Mouse (Mus musculus): ENCODE results near the gene Itgb2. TPM values are rescaled to one million over a fixed set of nuclear protein-coding genes. Genes with fewer than 3 reads are reported as not detected.

Itgb2 gene
- polyA plus RNA-seq, 1 experiment from 2014 or later, result 1.3 TPM

DNA sequence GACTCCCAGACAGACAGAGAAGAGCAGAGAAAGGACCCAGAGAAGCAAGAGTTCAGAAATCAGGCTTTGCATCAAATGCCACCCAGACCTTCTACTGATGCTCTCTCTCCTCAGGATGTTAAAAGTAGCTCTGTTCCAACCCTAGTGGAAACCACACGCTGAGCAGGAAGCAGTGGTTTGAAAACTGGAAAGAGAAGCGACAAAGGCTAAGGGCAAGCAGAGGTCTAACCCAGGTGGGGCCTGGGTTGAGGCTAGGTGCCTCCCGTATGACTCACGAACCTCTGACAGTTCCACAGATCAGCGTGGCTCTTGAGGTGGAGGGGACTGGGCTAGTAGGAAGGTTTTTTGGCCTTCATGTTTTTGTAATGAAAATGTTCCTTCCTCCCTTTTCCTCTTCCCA, 9.6 kb upstream of the Itgb2 start:
- Histone ChIP-seq H3K9me3 (no peaks in the 10 kb centered on the region), H3K4me3 (no peak overlapping the region), H3K27me3 (replicated peaks; ENCODE audit: low read depth, poor library complexity, severe bottlenecking) (peaks cover 24% of the 10 kb centered on the region; the same call in 1 of the 2 replicates), H3K4me1 (peaks cover 30% of the 10 kb centered on the region), H3K36me3 (replicated peaks) (no peaks in the 10 kb centered on the region), H3K27ac (replicated peaks) (no peak overlapping the region)
- 91% methylated on average over 5 of the region's 5 CpGs for WGBS
- no peak for DNase-seq (ENCODE audit: low spot score)

DNA sequence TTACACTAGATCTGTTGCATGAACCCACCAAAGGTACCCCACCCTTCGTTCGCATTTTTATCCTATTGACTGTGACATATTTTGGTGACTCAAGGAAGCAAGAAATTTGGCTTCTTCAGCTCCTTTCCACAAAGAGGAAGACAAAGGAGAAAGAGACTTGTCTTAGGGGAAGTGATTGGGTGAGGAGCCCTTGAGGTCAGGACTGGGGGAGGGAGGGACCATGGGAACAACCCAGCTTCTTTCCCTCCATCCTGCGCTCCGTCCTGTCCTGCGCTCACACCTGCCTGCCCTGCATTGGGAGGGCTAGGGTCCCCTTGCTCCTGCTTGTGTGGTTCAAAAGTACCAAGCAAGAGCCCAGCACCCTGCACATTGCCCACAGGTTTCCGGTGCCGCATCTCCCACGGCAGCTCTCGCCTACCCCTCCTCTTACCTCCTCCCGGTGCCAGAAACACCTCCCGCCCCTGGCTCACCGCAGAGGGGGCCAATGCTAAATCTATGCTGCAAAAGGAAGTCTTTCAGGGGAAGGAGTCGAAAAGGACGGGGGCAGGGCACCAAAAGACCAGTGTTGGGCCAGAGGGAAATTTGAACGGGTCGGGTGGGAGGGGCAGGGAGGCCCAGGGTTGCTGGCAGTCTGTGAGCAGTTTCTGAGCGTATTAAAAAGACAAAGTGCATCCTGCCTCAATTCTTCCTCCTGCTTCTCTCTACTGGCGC, 7.9 kb upstream of the Itgb2 start:
- Histone ChIP-seq H3K9me3 (no peaks in the 10 kb centered on the region), H3K27ac (replicated peaks) (peak overlapping the region; percentile 77), H3K36me3 (replicated peaks) (no peaks in the 10 kb centered on the region), H3K27me3 (replicated peaks; ENCODE audit: low read depth, poor library complexity, severe bottlenecking) (peaks cover 24% of the 10 kb centered on the region; the same call in 1 of the 2 replicates), H3K4me3 (peak overlapping the region; percentile 53), H3K4me1 (peaks cover 17% of the 10 kb centered on the region)
- WGBS, result 14% methylated on average over 18 of the region's 18 CpGs
- peak; percentile 45 for DNase-seq (ENCODE audit: low spot score)

DNA sequence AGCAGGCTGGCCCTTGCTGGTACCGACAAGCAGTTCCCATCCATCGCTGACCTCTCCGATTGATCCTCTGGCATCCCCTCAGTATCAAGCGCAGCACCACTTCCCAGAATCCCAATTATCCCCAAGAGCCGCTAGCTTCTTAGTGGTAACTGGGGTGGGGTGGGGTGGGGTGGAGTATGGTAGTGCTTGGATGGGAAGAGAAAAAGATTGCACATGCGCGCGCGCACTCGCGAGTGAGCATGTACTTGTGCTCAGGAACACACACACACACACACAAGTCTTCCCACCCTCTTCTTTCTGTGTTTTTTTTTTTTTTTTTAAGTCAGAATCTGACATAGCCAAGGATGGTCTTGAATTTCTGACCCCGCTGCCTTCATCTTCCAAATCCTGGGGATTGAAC, 7.3 kb upstream of the Itgb2 start:
- H3K4me1 ChIP-seq, result peaks cover 13% of the 10 kb centered on the region
- H3K4me3 ChIP-seq, result peak overlapping the region; percentile 53
- no peaks in the 10 kb centered on the region for H3K36me3 ChIP-seq (replicated peaks)
- WGBS, result 54% methylated on average over 12 of the region's 12 CpGs
- DNase-seq (ENCODE audit: low spot score), result no peak
- peaks cover 24% of the 10 kb centered on the region; the same call in 1 of the 2 replicates for H3K27me3 ChIP-seq (replicated peaks; ENCODE audit: low read depth, poor library complexity, severe bottlenecking)
- H3K27ac ChIP-seq (replicated peaks), result peak overlapping the region; percentile 77
- H3K9me3 ChIP-seq, result no peaks in the 10 kb centered on the region

DNA sequence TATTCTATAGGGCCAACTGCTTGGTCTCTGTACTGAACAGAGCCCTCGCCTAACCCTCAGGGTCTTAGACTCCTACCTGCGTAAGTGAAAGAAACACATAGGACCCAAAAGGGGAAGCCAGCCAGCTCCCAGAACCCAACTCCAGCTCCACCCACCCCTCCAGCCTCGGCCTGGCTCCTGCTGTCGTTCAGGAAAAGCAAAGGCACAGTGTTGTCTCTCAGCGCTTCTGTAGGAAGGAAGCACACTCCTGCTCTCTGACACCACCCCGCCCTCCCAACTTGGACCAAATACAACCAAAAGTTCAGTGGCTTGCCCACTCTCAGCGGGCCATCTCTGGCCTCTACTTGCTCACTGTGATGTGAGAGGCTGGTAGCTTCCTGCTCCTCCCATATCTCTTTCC, 6.7 kb upstream of the Itgb2 start:
- no peaks in the 10 kb centered on the region for H3K9me3 ChIP-seq
- WGBS, result 72% methylated on average over 7 of the region's 7 CpGs
- DNase-seq (ENCODE audit: low spot score), result no peak
- H3K4me3 ChIP-seq, result no peak overlapping the region
- H3K4me1 ChIP-seq, result peaks cover 13% of the 10 kb centered on the region
- peaks cover 24% of the 10 kb centered on the region; the same call in 1 of the 2 replicates for H3K27me3 ChIP-seq (replicated peaks; ENCODE audit: low read depth, poor library complexity, severe bottlenecking)
- H3K27ac ChIP-seq (replicated peaks), result no peak overlapping the region
- H3K36me3 ChIP-seq (replicated peaks), result no peaks in the 10 kb centered on the region

DNA sequence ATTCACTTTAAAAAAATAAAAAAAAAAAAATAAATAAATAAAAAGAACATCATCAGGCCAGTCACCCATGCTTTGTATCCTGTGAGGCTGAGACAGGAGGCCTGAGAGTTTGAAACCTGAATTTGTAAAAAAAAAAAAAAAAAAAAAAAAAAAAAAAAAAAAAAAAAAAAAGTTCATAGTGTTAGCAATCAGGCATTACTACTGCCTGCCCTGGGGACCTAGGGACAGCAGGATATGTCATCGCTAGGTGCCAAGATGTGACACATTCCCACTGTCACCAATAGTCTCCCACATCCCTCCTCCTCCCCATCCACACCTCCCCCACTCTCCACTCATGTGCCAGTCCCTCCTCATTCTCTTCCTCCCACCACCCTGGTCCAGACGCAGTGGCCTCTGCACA, 3.6 kb upstream of the Itgb2 start:
- no peaks in the 10 kb centered on the region for H3K36me3 ChIP-seq (replicated peaks)
- 81% methylated on average over 2 of the region's 2 CpGs for WGBS
- DNase-seq (ENCODE audit: low spot score), result no peak
- no peaks in the 10 kb centered on the region for H3K9me3 ChIP-seq
- H3K27me3 ChIP-seq (replicated peaks; ENCODE audit: low read depth, poor library complexity, severe bottlenecking), result peaks cover 18% of the 10 kb centered on the region; the same call in 1 of the 2 replicates
- peaks cover 19% of the 10 kb centered on the region for H3K4me1 ChIP-seq
- H3K27ac ChIP-seq (replicated peaks), result no peak overlapping the region
- no peak overlapping the region for H3K4me3 ChIP-seq

DNA sequence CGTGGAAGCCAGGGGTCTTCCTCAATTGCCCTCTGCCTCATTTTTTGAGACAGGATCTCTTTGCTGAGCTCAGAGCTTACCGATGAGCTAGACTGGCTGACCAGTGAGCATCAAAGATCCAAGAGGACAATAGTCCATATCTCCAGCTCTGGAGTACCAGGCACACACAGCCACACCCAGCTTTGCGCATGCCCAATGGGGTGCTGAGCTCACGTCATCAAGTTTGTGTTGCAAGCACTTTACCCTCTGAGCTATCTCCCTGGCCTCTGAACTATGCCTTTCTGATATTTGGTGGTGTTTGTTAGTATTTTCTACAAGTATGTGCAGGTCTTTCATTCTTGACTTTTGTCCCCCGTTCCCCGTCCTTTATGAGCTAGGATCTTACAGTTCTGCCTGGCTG, 1.4 kb upstream of the Itgb2 start:
- WGBS, result 90% methylated on average over 6 of the region's 6 CpGs
- no peak overlapping the region for H3K4me3 ChIP-seq
- no peaks in the 10 kb centered on the region for H3K27me3 ChIP-seq (replicated peaks; ENCODE audit: low read depth, poor library complexity, severe bottlenecking)
- no peaks in the 10 kb centered on the region for H3K36me3 ChIP-seq (replicated peaks)
- DNase-seq (ENCODE audit: low spot score), result no peak
- no peaks in the 10 kb centered on the region for H3K9me3 ChIP-seq
- no peak overlapping the region for H3K27ac ChIP-seq (replicated peaks)
- peaks cover 6% of the 10 kb centered on the region for H3K4me1 ChIP-seq

DNA sequence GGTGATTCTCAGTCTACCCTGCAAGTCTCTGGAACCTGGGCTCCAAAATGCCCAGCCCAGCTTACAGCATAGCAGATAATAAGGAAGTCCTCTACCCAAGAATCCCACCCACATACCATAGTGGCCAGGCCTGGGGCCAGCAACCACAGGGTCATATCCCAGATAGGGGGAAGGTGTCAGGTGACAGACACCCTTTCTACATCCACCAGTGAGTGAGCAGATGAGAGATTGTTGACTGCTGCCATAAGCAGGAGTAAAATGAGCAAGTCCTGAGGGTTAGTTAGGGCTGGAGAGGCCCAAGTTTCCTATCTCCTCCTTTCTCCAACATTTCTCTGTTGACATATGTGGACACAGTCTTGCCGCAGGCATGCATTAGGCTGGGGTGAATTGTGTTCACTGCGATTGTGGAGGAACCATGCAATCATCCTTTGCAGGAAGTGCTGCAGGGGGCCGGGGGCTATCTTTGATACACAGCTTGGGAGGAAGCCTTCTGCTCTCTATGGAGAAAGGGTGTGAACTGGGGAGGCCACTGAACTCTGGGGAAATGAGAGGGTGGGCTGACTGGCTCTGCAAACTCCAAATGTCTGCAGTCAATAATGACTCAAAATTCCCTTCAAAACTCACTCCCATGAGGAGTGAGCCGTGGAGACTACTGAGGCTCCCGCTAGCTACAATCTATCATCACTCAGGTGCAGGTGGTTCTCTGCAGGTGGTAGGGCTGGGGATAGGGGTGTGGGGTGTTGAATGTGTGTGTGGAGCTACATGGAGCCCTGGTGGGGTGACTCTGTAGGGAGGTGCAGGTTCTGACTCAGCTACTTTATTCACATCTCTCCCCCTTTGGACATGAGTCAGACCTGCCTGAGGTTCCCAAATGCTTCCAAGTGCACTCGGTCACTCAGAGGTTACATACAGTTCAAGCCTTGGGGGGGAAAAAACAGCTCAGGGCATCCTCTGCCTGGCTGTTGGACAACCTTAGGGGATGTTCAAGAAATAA, 1.3 kb downstream of the Itgb2 start:
- DNase-seq (ENCODE audit: low spot score), result no peak
- Histone ChIP-seq H3K36me3 (replicated peaks) (no peaks in the 10 kb centered on the region), H3K9me3 (no peaks in the 10 kb centered on the region), H3K4me3 (no peak overlapping the region), H3K4me1 (peaks cover 6% of the 10 kb centered on the region), H3K27ac (replicated peaks) (no peak overlapping the region), H3K27me3 (replicated peaks; ENCODE audit: low read depth, poor library complexity, severe bottlenecking) (no peaks in the 10 kb centered on the region)
- 80% methylated on average over 6 of the region's 6 CpGs for WGBS

DNA sequence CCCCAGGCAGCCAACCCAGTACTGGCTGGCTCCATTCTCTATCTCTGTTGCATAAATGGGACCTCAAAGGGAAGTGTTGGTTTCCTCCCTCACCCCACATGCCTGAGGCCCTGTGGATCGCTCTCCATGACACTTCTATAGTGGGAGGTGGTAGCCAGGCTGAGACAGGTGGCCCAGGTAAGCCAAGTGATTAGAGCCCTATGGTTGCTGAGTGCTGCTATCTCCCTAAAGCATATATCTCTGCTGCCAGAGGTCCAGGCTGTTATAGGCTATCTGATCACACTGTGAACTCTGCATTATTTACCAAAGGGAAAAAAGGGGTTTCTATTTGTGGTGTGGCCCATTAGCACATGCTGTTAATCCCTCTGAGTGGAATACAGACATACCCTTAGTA, 2.0 kb downstream of the Itgb2 start:
- H3K27me3 ChIP-seq (replicated peaks; ENCODE audit: low read depth, poor library complexity, severe bottlenecking), result no peaks in the 10 kb centered on the region
- no peak overlapping the region for H3K4me3 ChIP-seq
- no peaks in the 10 kb centered on the region for H3K36me3 ChIP-seq (replicated peaks)
- DNase-seq (ENCODE audit: low spot score), result no peak
- WGBS, result 92% methylated on average over 1 of the region's 1 CpGs
- H3K9me3 ChIP-seq, result no peaks in the 10 kb centered on the region
- H3K27ac ChIP-seq (replicated peaks), result no peak overlapping the region
- peaks cover 6% of the 10 kb centered on the region for H3K4me1 ChIP-seq

DNA sequence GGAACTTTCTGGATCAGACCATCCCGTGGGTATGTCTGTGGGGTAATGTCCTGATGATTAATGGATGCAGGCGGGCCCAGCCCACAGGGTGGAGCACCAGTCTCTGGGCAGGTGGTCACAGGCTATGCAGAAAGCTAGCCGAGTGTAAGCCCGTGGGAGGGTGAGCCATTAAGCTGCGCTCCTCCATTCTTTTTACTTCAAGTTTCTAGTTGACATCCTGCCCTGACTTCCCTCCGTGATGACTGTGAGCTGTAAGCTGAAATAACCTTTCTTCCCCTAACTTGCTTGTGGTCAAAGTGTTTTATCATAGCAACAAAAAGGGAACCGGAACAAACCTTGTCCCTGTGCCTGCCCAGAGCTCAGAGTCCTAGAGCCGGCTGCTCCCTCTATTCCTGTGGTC, 6.7 kb downstream of the Itgb2 start:
- Histone ChIP-seq H3K27ac (replicated peaks) (no peak overlapping the region), H3K4me1 (no peaks in the 10 kb centered on the region; the same call in 1 of the 2 replicates), H3K36me3 (replicated peaks) (no peaks in the 10 kb centered on the region), H3K27me3 (replicated peaks; ENCODE audit: low read depth, poor library complexity, severe bottlenecking) (no peaks in the 10 kb centered on the region), H3K9me3 (no peaks in the 10 kb centered on the region), H3K4me3 (no peak overlapping the region)
- DNase-seq (ENCODE audit: low spot score), result no peak
- 80% methylated on average over 8 of the region's 8 CpGs for WGBS

DNA sequence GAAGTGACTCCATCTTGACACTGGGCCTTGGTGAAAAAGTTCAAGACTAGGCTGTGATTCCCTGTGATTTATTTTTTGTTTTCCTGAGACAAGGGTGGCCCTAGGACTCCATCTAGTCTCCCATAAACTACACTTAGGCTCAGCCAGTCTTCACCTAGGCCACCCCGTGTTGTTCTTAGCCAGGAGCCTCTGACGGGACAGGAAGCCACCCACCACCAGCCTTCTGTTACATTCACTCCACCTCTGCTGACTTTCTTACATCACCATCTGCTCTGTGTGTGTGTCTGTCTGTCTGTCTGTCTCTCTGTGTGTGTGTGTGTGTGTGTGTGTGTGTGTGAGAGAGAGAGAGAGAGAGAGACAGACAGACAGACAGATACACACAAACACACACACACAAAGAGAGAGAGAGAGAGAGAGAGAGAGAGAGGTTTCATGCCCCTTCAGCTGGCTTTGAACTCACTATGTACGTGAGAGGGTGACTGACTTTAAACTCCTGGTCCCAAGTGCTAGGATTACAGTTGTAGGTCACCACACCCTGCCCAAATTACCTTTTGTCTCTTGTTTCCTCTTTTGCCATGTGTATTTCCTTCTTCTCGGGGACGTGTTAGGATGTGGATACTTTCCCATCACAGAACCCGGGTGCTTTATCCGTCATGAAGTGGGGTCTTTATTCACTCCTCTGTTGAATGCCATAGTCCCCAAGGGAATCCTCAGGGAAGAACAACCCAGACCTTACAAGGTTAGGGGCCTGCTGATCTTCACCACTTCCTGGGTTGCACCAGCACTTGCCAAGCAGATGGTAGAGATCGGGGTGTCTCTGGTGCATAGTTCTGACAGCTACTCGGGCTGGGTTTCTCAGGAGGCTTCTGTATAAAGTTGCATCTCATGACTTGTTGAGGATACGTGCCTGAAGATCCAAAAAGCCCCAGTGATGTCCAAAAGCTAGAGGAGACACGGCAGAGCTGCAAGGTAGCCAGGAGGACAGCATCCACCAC, 7.5 kb downstream of the Itgb2 start:
- 85% methylated on average over 11 of the region's 11 CpGs for WGBS
- Histone ChIP-seq H3K4me3 (no peak overlapping the region), H3K36me3 (replicated peaks) (no peaks in the 10 kb centered on the region), H3K4me1 (no peaks in the 10 kb centered on the region; the same call in 1 of the 2 replicates), H3K27ac (replicated peaks) (no peak overlapping the region), H3K9me3 (no peaks in the 10 kb centered on the region), H3K27me3 (replicated peaks; ENCODE audit: low read depth, poor library complexity, severe bottlenecking) (no peaks in the 10 kb centered on the region)
- no peak for DNase-seq (ENCODE audit: low spot score)

DNA sequence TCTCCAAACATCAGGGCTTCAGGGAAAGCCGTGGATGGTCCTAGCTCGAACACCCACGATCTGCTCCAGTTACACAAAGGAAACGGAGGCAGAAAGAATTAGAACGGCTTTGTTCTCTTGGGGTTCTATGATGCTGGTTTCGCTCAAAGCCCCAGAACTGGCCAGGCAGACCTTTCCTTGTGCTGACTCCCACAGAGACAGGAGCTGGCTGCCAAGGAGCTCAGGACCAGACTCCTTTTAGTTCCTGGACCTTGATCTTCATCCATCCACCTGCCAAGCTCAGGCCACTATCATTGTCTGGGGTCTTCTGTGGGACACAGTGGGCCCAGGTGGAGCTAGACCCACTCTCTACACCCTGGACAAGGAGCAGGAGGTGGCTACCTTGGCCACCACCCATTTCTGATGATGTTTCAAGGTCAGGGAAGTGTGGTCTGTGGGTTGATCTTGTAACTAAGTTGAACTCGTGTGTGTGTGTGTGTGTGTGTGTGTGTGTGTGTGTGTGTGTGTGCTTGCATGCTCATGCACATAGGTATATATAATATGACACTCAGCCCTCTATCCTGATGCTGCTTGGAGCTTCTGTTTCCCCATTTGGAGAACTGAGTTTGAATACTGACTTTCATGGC, 9.4 kb downstream of the Itgb2 start:
- no peaks in the 10 kb centered on the region for H3K4me1 ChIP-seq
- H3K9me3 ChIP-seq, result no peaks in the 10 kb centered on the region
- H3K27ac ChIP-seq (replicated peaks), result no peak overlapping the region
- H3K36me3 ChIP-seq (replicated peaks), result no peaks in the 10 kb centered on the region
- no peak for DNase-seq (ENCODE audit: low spot score)
- H3K27me3 ChIP-seq (replicated peaks; ENCODE audit: low read depth, poor library complexity, severe bottlenecking), result no peaks in the 10 kb centered on the region
- no peak overlapping the region for H3K4me3 ChIP-seq
- 84% methylated on average over 7 of the region's 7 CpGs for WGBS

All from embryonic facial prominence, embryonic 10.5 days (tissue).